Mouse (Mus musculus) erythroblast, embryonic 14.5 days (primary cell): ENCODE results near the gene Efna5.

Experiments
- GATA1 ChIP-seq: IDR thresholded peaks from 2 replicates; pipeline ENCODE4 v1.6.1; 2012; ENCODE audit warnings: low read length, inconsistent platforms, mixed read lengths
- TAL1 ChIP-seq: IDR thresholded peaks from 3 replicates; pipeline ENCODE4 v1.6.1; 2012; ENCODE audit warnings: low read length, inconsistent platforms, mixed read lengths

DNA sequence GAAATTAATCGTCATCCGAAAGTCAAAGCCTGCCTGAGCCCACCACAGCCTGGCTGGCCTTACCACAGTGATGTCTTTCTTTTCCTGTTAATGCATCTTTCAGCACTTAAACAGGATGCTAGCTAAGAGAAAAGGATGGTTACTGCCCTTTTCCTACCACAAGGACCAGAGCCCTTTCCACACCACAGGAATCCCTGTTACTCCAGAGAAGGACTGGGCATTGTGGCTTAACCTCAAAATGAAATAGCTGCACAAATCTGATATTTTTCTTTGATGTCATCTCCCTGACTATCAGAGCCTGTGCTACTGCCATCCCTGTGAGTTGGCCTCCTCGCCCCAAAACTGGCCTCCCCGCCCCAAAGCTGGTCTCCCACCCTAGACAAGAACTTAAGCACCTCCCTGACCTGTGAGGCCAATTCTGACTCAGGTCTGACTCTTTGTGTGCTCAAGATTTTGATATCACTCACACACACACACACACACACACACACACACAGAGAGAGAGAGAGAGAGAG is 189.9 kb downstream of the Efna5 start:
- TF ChIP-seq GATA1 (no peak), TAL1 (no peak)
